Mouse (Mus musculus): ENCODE measurements at regions not wholly inside any gene's neighbourhood (a gene's known extent, or its start where the extent isn't known, plus 50 kb on each side); places are given as distances from the start of the nearest gene placed in this dataset.

DNA sequence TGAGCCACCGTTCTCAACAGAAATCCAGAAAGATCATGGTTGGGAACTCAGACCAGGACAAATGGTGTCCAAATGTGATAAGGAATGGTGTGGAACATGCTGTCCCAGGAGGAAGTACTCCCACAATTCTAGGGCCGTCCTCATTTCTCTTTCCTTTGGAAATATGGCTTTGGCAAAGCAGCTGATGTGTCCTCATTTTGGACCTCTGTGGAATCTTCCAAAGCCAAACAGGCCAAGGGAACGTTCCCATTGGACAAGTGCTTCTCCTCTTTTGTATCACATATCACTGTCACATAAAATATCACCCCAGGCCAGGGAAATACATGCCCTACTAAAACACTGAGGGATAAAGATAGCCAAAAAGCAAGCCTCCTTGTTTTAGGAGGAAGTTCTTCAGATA is 532.8 kb downstream of the 9430069I07Rik start:
- TF ChIP-seq CTCF (IDR thresholded peaks at IDR 0.05) (no peak), POLR2A (IDR thresholded peaks at IDR 0.05; ENCODE audit: insufficient read depth, low read depth, low read length) (no peak), EP300 (IDR thresholded peaks at IDR 0.05; ENCODE audit: insufficient read depth, low read depth, low read length) (no peak)
